Comparison of ENCODE assay signal across 10 mouse cellular contexts in the genomic region with DNA sequence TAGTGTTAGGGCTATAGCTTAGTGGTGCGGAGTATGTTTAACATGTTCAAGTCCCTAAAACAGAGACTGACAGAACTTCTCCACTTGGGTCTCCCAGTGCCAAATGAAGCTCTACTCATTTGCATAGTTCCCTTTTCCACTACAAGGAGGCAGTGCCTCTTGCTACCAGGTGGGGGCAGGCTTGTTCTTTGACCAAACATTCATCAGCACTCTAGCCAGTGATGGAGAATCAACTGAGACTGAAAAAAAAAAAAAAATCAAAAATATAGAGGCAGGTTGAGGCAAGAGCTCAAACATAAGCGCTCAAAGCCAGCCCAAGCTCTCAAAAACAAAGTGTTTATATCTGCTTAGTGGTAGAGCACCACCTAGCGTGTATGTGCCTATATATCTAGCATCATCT. TPM values are rescaled to one million over a fixed set of nuclear protein-coding genes. Genes with fewer than 3 reads are reported as not detected.
A peak's percentile ranks its signal among the peaks of the same experiment; 100 is the strongest.
DNase-seq lines count a peak whose midpoint lies in the region; ATAC-seq and TF ChIP-seq lines count a peak whose summit lies in the region.
"Had no signal": no experiment of that assay in that cellular context is flagged by ENCODE, and none has a peak within 500 bp of the region (broad histone marks: within the 10 kb centered on the region; RNA-seq: fewer than 3 reads in every experiment).

No protein-coding gene starts in this region.

- TF ChIP-seq CTCF in cortical plate, adult 2 months (IDR thresholded peaks at IDR 0.05; ENCODE audit: extremely low read depth, insufficient read depth, low read length) = peak; percentile 66

- WGBS in hindbrain, embryonic 11.5 days = 74% methylated on average over 3 of the region's 3 CpGs
- 75% methylated on average over 3 of the region's 3 CpGs for WGBS in hindbrain, embryonic 13.5 days

- no peak overlapping the region for H3K27ac ChIP-seq in hindbrain, embryonic 11.5 days (ENCODE audit: low read depth, low read length)
- no peak overlapping the region for H3K27ac ChIP-seq in hindbrain, embryonic 13.5 days
- no peak overlapping the region for H3K27ac ChIP-seq in cortical plate, adult 2 months (ENCODE audit: insufficient read depth, low read length)
- H3K27ac ChIP-seq: embryonic facial prominence, embryonic 13.5 days; limb, embryonic 15.5 days had no signal

- no peaks in the 10 kb centered on the region for H3K9me3 ChIP-seq in hindbrain, embryonic 11.5 days (ENCODE audit: control insufficient read depth, low read length)
- H3K9me3 ChIP-seq in hindbrain, embryonic 13.5 days = no peaks in the 10 kb centered on the region
- H3K9me3 ChIP-seq: embryonic facial prominence, embryonic 13.5 days; limb, embryonic 15.5 days had no signal

- ATAC-seq in hindbrain, embryonic 11.5 days (ENCODE audit: low FRiP score) = no peak
- ATAC-seq in hindbrain, embryonic 13.5 days (ENCODE audit: low FRiP score) = no peak
- ATAC-seq in monocyte, adult 5-6 weeks (replicated peaks; ENCODE audit: insufficient number of reproducible peaks, low FRiP score, low TSS enrichment, poor library complexity, severe bottlenecking) = peak; percentile 45

- peak; percentile 75 for DNase-seq in hindbrain, embryonic 11.5 days (ENCODE audit: low spot score)
- DNase-seq in 416B (ENCODE audit: low read depth) = peak; percentile 90
- DNase-seq in MEL-GATA-1-ER (ENCODE audit: extremely low read depth, low read depth) = peak; percentile 86
- DNase-seq in kidney, postnatal 10 days = peak; percentile 58
- DNase-seq in frontal cortex, postnatal 14 days (ENCODE audit: low spot score in 2 of 2) = no peak

- H3K4me2 ChIP-seq in hindbrain, embryonic 11.5 days (replicated peaks; ENCODE audit: low read depth, low read length) = no peak overlapping the region
- no peak overlapping the region for H3K4me2 ChIP-seq in hindbrain, embryonic 13.5 days
- H3K4me2 ChIP-seq: embryonic facial prominence, embryonic 13.5 days; limb, embryonic 15.5 days had no signal

- no peaks in the 10 kb centered on the region for H3K4me1 ChIP-seq in hindbrain, embryonic 11.5 days (replicated peaks; ENCODE audit: control insufficient read depth, insufficient read depth, low read length)
- H3K4me1 ChIP-seq in hindbrain, embryonic 13.5 days (replicated peaks) = peaks cover 29% of the 10 kb centered on the region
- H3K4me1 ChIP-seq in cortical plate, adult 2 months (ENCODE audit: control insufficient read depth, insufficient read depth, low read length) = peaks cover 4% of the 10 kb centered on the region; the same call in 1 of the 2 replicates

- no peak overlapping the region for H3K9ac ChIP-seq in hindbrain, embryonic 11.5 days (ENCODE audit: low read depth, low read length)
- H3K9ac ChIP-seq in hindbrain, embryonic 13.5 days = no peak overlapping the region
- H3K9ac ChIP-seq: embryonic facial prominence, embryonic 13.5 days; limb, embryonic 15.5 days had no signal

- no peaks in the 10 kb centered on the region for H3K36me3 ChIP-seq in hindbrain, embryonic 11.5 days (ENCODE audit: control insufficient read depth, insufficient read depth, low read length)
- no peaks in the 10 kb centered on the region for H3K36me3 ChIP-seq in hindbrain, embryonic 13.5 days
- H3K36me3 ChIP-seq: embryonic facial prominence, embryonic 13.5 days; limb, embryonic 15.5 days had no signal

- H3K27me3 ChIP-seq in hindbrain, embryonic 11.5 days (ENCODE audit: control insufficient read depth, insufficient read depth, low read length) = no peaks in the 10 kb centered on the region
- H3K27me3 ChIP-seq in hindbrain, embryonic 13.5 days = no peaks in the 10 kb centered on the region
- H3K27me3 ChIP-seq: embryonic facial prominence, embryonic 13.5 days; limb, embryonic 15.5 days had no signal

- no peak overlapping the region for H3K4me3 ChIP-seq in hindbrain, embryonic 11.5 days (ENCODE audit: low read depth, low read length)
- H3K4me3 ChIP-seq in hindbrain, embryonic 13.5 days = no peak overlapping the region
- no peak overlapping the region for H3K4me3 ChIP-seq in cortical plate, adult 2 months (ENCODE audit: insufficient read depth, low read length)
- H3K4me3 ChIP-seq: embryonic facial prominence, embryonic 13.5 days; limb, embryonic 15.5 days had no signal

- no peak for TF ChIP-seq POLR2A in cortical plate, adult 2 months (IDR thresholded peaks at IDR 0.05; ENCODE audit: extremely low read depth, insufficient read depth, low read length)

RNA-seq across cellular contexts. Expression of a gene that starts 4.8 kb away (rescaled TPM):
- polyA plus RNA-seq in hindbrain, embryonic 11.5 days (2014; fragmentation: Nextera tagmentation; extraction: Ambion mirVana) = 123 and 136 TPM in 2 replicates
- 153 and 163 TPM in 2 replicates for polyA plus RNA-seq in hindbrain, embryonic 13.5 days (2015; fragmentation: Nextera tagmentation; extraction: Ambion mirVana)
- 200 TPM in 2 replicates for polyA plus RNA-seq in cortical plate, adult 2 months (2012; rRNA removed)
- total RNA-seq in monocyte, adult 5-6 weeks (2017) = 61.4 to 198 TPM (median 77.3 TPM) in 3 replicates

RNA-seq across cellular contexts. Expression of a gene that starts 17.3 kb away (rescaled TPM):
- polyA plus RNA-seq in hindbrain, embryonic 11.5 days (2014; fragmentation: Nextera tagmentation; extraction: Ambion mirVana) = 83.6 and 87.1 TPM in 2 replicates
- polyA plus RNA-seq in hindbrain, embryonic 13.5 days (2015; fragmentation: Nextera tagmentation; extraction: Ambion mirVana) = 82.6 and 89.9 TPM in 2 replicates
- 50.2 and 51.3 TPM in 2 replicates for polyA plus RNA-seq in cortical plate, adult 2 months (2012; rRNA removed)
- total RNA-seq in monocyte, adult 5-6 weeks (2017) = 32.5 to 68.4 TPM (median 56.6 TPM) in 3 replicates

RNA-seq across cellular contexts. Expression of a gene that starts 22.2 kb away (rescaled TPM):
- 1.6 and 2.6 TPM in 2 replicates for polyA plus RNA-seq in hindbrain, embryonic 11.5 days (2014; fragmentation: Nextera tagmentation; extraction: Ambion mirVana)
- 1.9 and 3.0 TPM in 2 replicates for polyA plus RNA-seq in hindbrain, embryonic 13.5 days (2015; fragmentation: Nextera tagmentation; extraction: Ambion mirVana)
- polyA plus RNA-seq in cortical plate, adult 2 months (2012; rRNA removed) = 0.59 TPM in 1 of 2 replicates, not detected in the other
- total RNA-seq in monocyte, adult 5-6 weeks (2017) = 1.9 to 2.8 TPM in 2 of 3 replicates, not detected in the other

RNA-seq across cellular contexts. Expression of a gene that starts 22.9 kb away (rescaled TPM):
- 100 and 111 TPM in 2 replicates for polyA plus RNA-seq in hindbrain, embryonic 11.5 days (2014; fragmentation: Nextera tagmentation; extraction: Ambion mirVana)
- polyA plus RNA-seq in hindbrain, embryonic 13.5 days (2015; fragmentation: Nextera tagmentation; extraction: Ambion mirVana) = 120 and 128 TPM in 2 replicates
- polyA plus RNA-seq in cortical plate, adult 2 months (2012; rRNA removed) = 106 and 109 TPM in 2 replicates
- 105 to 173 TPM (median 138 TPM) in 3 replicates for total RNA-seq in monocyte, adult 5-6 weeks (2017)

RNA-seq across cellular contexts. Expression of a gene that starts 38.5 kb away (rescaled TPM):
- polyA plus RNA-seq in hindbrain, embryonic 11.5 days (2014; fragmentation: Nextera tagmentation; extraction: Ambion mirVana) = 213 and 224 TPM in 2 replicates
- polyA plus RNA-seq in hindbrain, embryonic 13.5 days (2015; fragmentation: Nextera tagmentation; extraction: Ambion mirVana) = 168 and 170 TPM in 2 replicates
- polyA plus RNA-seq in cortical plate, adult 2 months (2012; rRNA removed) = 121 and 127 TPM in 2 replicates
- total RNA-seq in monocyte, adult 5-6 weeks (2017) = 85.6 to 138 TPM (median 127 TPM) in 3 replicates

Comparison
In these comparisons a context has a peak if more than half of its experiments do, and no peak if none do; other contexts are left out.
1. DNase-seq: peak in hindbrain, embryonic 11.5 days (single experiment), 416B (single experiment), MEL-GATA-1-ER (single experiment) and kidney, postnatal 10 days (single experiment); none in frontal cortex, postnatal 14 days (0 of 2).